Mouse (Mus musculus): ENCODE data around the gene Bdp1. TPM values are rescaled to one million over a fixed set of nuclear protein-coding genes. Genes with fewer than 3 reads are reported as not detected.

Bdp1 gene
- polyA plus RNA-seq (2015; fragmentation: Nextera tagmentation; extraction: Ambion mirVana): 11.0 and 15.8 TPM in 2 replicates

GRCm38 (mm10) chr13:100103748-100104254 is at the start of gene Bdp1:
Gene Bdp1, minus strand, starts transcription at chr13:100104070.

DNA sequence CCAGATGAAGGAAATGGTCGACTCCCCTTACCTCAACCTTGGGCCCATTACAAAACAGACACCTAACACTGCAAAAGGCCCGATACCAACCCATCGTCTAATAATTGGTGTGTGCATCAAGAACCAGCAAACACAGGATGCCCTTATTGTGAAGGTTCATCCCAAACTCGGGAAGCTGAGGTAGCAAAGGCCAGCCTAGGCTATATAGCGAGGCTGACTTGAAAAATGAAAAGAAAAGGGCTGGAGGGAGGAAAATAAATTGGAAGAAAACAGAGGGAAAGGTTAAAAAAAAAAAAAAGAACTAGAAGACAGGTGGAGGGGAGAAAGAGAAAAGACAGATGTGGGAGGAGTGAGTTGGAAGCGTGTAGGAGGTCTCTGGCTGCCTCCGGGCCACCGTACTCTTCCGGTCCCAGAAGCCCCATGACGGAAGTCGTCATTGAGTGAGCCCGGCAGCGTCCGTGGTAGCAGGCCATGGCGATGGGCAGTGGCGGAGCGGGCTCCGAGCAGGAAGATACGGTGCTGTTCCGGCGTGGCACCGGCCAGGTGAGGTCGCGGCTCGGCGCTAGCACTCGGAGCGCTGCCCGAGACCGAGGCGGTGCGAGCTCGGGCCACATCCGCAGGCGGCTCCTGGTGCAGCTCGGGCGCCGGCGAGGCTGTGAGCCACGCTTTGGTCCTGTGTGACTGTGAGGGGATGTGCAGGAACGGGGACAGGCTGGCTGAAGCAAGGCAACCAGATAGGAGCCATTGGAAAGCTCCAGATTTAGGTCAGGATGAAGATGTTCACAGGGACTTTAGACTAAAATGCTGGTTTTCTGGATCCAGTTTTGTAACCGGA is 20.8 kb upstream of the Bdp1 start, which contains the start of gene Smn1:
TSS of gene Smn1 (plus strand) at position 430 of the 835 bp plus-strand sequence.

DNA sequence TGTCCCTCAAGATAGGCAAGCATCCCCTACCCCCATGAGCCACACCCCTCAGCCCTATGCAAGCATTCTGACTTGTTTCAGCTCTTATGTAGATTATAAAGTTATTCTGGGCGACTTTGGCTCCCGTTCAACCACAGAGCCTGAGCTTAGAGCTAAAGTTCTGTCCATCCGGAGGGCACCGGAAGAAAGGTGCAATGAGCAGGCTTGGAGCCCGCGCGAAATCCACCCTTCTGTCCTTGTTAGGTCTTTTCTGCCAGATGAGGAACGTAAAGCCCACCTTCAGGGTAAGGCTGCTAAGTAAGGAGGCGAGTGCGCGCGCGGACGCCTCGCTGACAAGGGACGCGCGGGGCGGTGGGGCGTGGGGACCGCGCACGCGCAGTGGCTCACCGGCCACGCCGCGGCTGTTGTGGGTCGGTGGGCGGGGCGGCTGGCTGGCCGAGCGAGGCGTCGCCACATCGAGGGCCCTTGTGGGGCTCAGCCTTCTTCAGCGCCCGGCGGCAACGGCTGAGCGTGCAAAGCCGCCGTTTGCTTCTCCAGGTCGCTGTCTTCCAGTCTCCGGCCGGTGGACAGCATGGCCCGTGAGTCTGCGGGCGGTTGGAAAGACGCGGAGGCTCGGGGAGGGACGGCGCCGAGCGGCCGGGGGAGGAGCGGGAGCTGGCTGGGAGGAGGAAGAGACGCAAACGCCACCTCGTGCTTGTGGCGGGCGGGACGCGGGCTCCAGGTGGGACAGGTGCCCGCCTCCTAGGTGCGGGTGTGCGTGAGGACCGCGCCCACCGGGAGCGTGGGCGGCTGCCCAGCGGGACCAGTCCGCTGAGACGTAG is 4.0 kb upstream of the Bdp1 start, which contains the start of gene Serf1:
TSS of gene Serf1 (plus strand) at position 361 of the 821 bp plus-strand sequence.

DNA sequence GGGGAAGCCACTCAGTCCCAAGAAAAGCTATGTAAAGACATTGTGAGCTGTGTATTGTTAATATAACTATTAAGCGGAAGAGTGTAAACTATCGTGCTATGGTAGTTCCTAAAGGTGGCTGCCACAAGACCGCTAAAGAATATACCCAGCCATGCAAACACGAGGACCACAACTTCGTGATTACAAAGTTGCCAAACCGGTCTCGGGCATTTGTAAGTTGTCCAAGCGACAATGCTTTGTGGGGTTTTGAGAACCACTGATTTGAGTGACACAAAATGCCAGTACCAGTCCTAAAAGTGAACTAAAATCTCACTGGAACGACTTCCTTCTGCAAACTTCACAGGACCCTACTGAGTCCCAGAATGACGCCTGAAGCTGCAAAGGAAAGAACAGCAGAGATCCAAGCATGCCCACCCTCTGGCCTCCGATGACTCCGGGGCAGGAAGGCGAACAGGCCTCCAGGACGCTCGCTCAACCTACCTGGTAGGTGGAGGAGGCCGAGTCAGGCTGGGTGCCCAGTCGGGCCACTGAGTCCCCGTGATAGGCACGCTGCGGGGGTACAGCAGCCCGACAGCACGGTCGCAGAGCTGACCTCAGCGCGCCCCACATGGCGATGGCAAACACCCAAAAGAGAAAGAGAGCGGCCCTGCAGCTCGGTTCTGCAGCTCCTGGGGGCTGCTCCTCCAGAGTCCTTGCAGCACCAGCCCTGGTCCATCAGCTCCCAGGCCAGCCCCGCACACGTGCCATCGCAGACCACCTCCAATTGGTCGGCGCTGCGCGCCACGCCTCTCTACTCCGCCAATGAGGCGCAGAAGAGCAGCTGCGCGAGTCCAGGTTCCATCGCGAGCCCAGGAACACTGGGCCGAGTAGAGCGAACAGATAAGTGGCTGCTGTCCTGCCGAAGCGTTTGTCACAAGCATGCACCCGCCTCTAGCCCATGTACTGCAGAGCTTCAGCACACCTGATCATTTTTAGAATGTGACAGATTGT is 88.7 kb downstream of the Bdp1 start, which contains the start of gene Mccc2:
TSS of gene Mccc2 (minus strand) at position 734 of the 990 bp plus-strand sequence.

Other genes starting within 250 kb of the Bdp1 start
- 74.7 and 117 TPM in 2 replicates for gene Cartpt, start 203.0 kb downstream of the Bdp1 start, polyA plus RNA-seq (2015; fragmentation: Nextera tagmentation; extraction: Ambion mirVana)
- gene Mccc2, start 88.4 kb downstream of the Bdp1 start, polyA plus RNA-seq (2015; fragmentation: Nextera tagmentation; extraction: Ambion mirVana): 24.8 and 38.8 TPM in 2 replicates
- 133 and 194 TPM in 2 replicates for gene Serf1, start 3.9 kb upstream of the Bdp1 start, polyA plus RNA-seq (2015; fragmentation: Nextera tagmentation; extraction: Ambion mirVana)
- gene Smn1, start 20.8 kb upstream of the Bdp1 start, polyA plus RNA-seq (2015; fragmentation: Nextera tagmentation; extraction: Ambion mirVana): 30.2 and 37.2 TPM in 2 replicates
- gene Naip2, start 98.0 kb upstream of the Bdp1 start, polyA plus RNA-seq (2015; fragmentation: Nextera tagmentation; extraction: Ambion mirVana): 0.65 and 0.87 TPM in 2 replicates
- 2.7 and 6.2 TPM in 2 replicates for gene Naip5, start 142.3 kb upstream of the Bdp1 start, polyA plus RNA-seq (2015; fragmentation: Nextera tagmentation; extraction: Ambion mirVana)
- 0.14 and 0.21 TPM in 2 replicates for gene Naip6, start 213.6 kb upstream of the Bdp1 start, polyA plus RNA-seq (2015; fragmentation: Nextera tagmentation; extraction: Ambion mirVana)

All from adrenal gland, postnatal 0 days (tissue).